Mouse (Mus musculus): ENCODE data around the gene Ankrd63.

DNA sequence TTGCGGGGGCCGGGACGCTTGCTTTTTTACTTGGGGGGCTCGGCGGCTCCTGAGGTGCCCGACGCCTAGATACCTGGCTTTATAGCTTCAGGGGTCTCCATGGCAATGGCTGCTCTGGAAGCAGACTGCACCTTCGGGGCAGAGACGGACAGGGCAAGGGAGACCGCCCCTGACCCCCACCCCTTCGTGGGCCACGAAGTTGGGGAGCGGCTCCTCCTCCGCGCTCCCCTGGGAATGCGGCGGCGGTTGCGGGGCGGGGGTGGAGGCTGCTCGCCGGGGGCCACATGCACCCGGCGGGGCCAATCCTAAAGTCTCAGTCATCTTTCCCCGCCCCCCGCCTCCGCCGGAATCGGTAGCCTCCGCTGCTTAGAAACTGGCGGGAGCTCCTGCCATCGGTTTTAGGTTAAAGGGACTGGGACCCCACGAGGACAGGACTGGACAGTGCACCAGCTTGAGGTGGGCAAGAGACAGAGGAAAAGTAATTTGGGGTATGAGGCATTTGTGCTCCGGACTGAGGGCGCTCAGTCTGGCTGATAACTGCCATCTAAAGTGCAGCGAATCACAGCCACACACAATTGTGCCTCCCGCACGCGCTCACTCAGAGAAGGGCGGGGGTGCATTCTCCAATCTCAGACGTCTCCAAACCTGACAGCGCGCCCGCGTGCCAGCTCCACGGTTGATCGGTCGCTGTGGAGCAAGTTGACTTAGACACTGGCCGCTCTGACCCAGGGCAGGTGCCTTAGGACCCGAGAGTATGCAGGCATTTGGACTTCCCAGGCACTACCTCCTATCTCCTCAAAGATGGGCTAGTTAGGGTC, at the start of gene Ankrd63:
- TF ChIP-seq CHD2 (IDR thresholded peaks at IDR 0.05; ENCODE audit: low read depth, low read length) (no peak), ZC3H11A (IDR thresholded peaks at IDR 0.05; ENCODE audit: borderline replicate concordance, low read depth, low read length) (no peak), HCFC1 (IDR thresholded peaks at IDR 0.05; ENCODE audit: borderline replicate concordance, insufficient read depth, low read length) (no peak)
